Mouse (Mus musculus): Measurements from ENCODE around the gene Cald1.

Gene Cald1

GRCm38 (mm10) chr6:34598121-34599065, at the start of gene Cald1:
Cald1 (plus strand) TSS chr6:34598500.
- DNase-seq: no peak

GRCm38 (mm10) chr6:34549017-34549416, 49.3 kb upstream of the Cald1 start:
- DNase-seq: peak; percentile 23

- no peak for DNase-seq
Measured at GRCm38 (mm10) chr6:34552489-34553157, 45.7 kb upstream of the Cald1 start.

- DNase-seq: no peak
Measured at GRCm38 (mm10) chr6:34554291-34554997, 43.9 kb upstream of the Cald1 start.

- DNase-seq: no peak
Measured at GRCm38 (mm10) chr6:34559521-34559920, 38.8 kb upstream of the Cald1 start.

GRCm38 (mm10) chr6:34565176-34565880, 33.0 kb upstream of the Cald1 start:
- peak; percentile 14 for DNase-seq

GRCm38 (mm10) chr6:34567298-34567697, 31.0 kb upstream of the Cald1 start:
- no peak for DNase-seq

- DNase-seq: no peak
Measured at GRCm38 (mm10) chr6:34579504-34580068, 18.7 kb upstream of the Cald1 start.

- no peak for DNase-seq
Measured at GRCm38 (mm10) chr6:34583365-34583764, 14.9 kb upstream of the Cald1 start.

- DNase-seq: no peak
Measured at GRCm38 (mm10) chr6:34588066-34588465, 10.2 kb upstream of the Cald1 start.

- DNase-seq: no peak
Measured at GRCm38 (mm10) chr6:34590716-34591115, 7.6 kb upstream of the Cald1 start.

GRCm38 (mm10) chr6:34593353-34593752, 4.9 kb upstream of the Cald1 start:
- no peak for DNase-seq

- no peak for DNase-seq
Measured at GRCm38 (mm10) chr6:34597316-34597715, 984 bp upstream of the Cald1 start.

GRCm38 (mm10) chr6:34599171-34599570, 871 bp downstream of the Cald1 start:
- DNase-seq: no peak

- no peak for DNase-seq
Measured at GRCm38 (mm10) chr6:34599631-34600111, 1.4 kb downstream of the Cald1 start.

- DNase-seq: no peak
Measured at GRCm38 (mm10) chr6:34600850-34601249, 2.5 kb downstream of the Cald1 start.

GRCm38 (mm10) chr6:34602091-34602490, 3.8 kb downstream of the Cald1 start:
- DNase-seq: no peak

GRCm38 (mm10) chr6:34606407-34606806, 8.1 kb downstream of the Cald1 start:
- no peak for DNase-seq

- DNase-seq: no peak
Measured at GRCm38 (mm10) chr6:34608603-34609002, 10.3 kb downstream of the Cald1 start.

GRCm38 (mm10) chr6:34609892-34610829, 11.9 kb downstream of the Cald1 start:
- no peak for DNase-seq

- no peak for DNase-seq
Measured at GRCm38 (mm10) chr6:34613122-34613521, 14.8 kb downstream of the Cald1 start.
